Mouse (Mus musculus) kidney, postnatal 0 days (tissue): ENCODE measurements around the gene 4930426L09Rik. TPM values are rescaled to one million over a fixed set of nuclear protein-coding genes. Genes with fewer than 3 reads are reported as not detected.
A peak's percentile ranks its signal among the peaks of the same experiment; 100 is the strongest.

Experiments
- ATAC-seq: fragments of 200-750 bp; cut with Nextera tagmentation; replicated peaks from 2 replicates; pipeline ENCODE4 v1.8.0; 2017; ENCODE audit warnings: low read depth, moderate number of reproducible peaks, moderate TSS enrichment, moderate library complexity; ENCODE audit not compliant: low FRiP score
- DNase-seq: peaks from one replicate; pipeline ENCODE4 v3.0.0-alpha.2; 2016; ENCODE audit warnings: low spot score
- H3K27ac ChIP-seq: fragments of 300-500 bp; sonication (generic); 2 replicates; pipeline ENCODE4 v1.5.1; 2014; ENCODE audit warnings: mild to moderate bottlenecking
- H3K27me3 ChIP-seq: fragments of 300-500 bp; sonication (generic); 2 replicates; pipeline ENCODE4 v1.6.1; 2014; ENCODE audit warnings: low read length, mixed read lengths; ENCODE audit not compliant: insufficient read depth
- H3K36me3 ChIP-seq: fragments of 300-500 bp; sonication (generic); 2 replicates; pipeline ENCODE4 v1.6.1; 2014; ENCODE audit warnings: low read length, mixed read lengths; ENCODE audit not compliant: insufficient read depth
- H3K4me1 ChIP-seq: fragments of 300-500 bp; sonication (generic); replicated peaks from 2 replicates; pipeline ENCODE4 v1.6.1; 2014; ENCODE audit warnings: antibody characterized with exemption, low read length, mixed read lengths; ENCODE audit not compliant: insufficient read depth
- H3K4me2 ChIP-seq: fragments of 300-500 bp; sonication (generic); 2 replicates; pipeline ENCODE4 v1.6.1; 2014; ENCODE audit warnings: mild to moderate bottlenecking, low read length, moderate library complexity, mixed read lengths
- H3K4me3 ChIP-seq: fragments of 300-500 bp; sonication (generic); replicated peaks from 2 replicates; pipeline ENCODE4 v1.5.1; 2014; ENCODE audit warnings: low read depth, low read length
- H3K9ac ChIP-seq: fragments of 300-500 bp; sonication (generic); 2 replicates; pipeline ENCODE4 v1.6.1; 2014; ENCODE audit warnings: low read depth, low read length
- H3K9me3 ChIP-seq: fragments of 300-500 bp; sonication (generic); replicated peaks from 2 replicates; pipeline ENCODE4 v1.6.1; 2016; ENCODE audit warnings: low read length, inconsistent platforms, mixed read lengths
- CTCF ChIP-seq: IDR thresholded peaks from 2 replicates; pipeline ENCODE4 v1.5.1; 2016; ENCODE audit warnings: antibody characterized with exemption, low read depth, mild to moderate bottlenecking, moderate library complexity
- WGBS: fragments of 180-500 bp; shearing (Covaris S2); extraction: QIAGEN DNeasy Blood & Tissue Kit; methylation state at CpG from one replicate; pipeline ENCODE4 v1.1.7; 2014; 5-methylcytosine and 5-hydroxymethylcytosine counted together
- polyA plus RNA-seq: library from polyadenylated mRNA; unstranded; fragments of >200 nt; fragmentation: Nextera tagmentation; extraction: Ambion mirVana; gene quantifications from 2 replicates; pipeline ENCODE4 v1.2.1, GENCODE M21; 2015

4930426L09Rik gene
- polyA plus RNA-seq, 1 experiment from 2014 or later, result 0.43 TPM

GRCm38 (mm10) chr2:18959558-18959957, 38.6 kb upstream of the 4930426L09Rik start:
- Histone ChIP-seq H3K27me3 (no peaks in the 10 kb centered on the region), H3K9ac (no peak overlapping the region), H3K4me3 (no peak overlapping the region), H3K36me3 (no peaks in the 10 kb centered on the region), H3K27ac (no peak overlapping the region), H3K9me3 (no peaks in the 10 kb centered on the region), H3K4me1 (0 out of 2 replicates have a peak, but pooled peaks cover 14% of the 10 kb centered on the region), H3K4me2 (no peak overlapping the region)
- 89% methylated on average over 5 of the region's 5 CpGs for WGBS
- TF ChIP-seq CTCF, result no peak
- no peak for ATAC-seq
- no peak for DNase-seq

- ATAC-seq (no peak), DNase-seq (no peak)
- Histone ChIP-seq H3K9ac (no peak overlapping the region), H3K4me2 (no peak overlapping the region), H3K27me3 (no peaks in the 10 kb centered on the region), H3K9me3 (no peaks in the 10 kb centered on the region), H3K4me1 (0 out of 2 replicates have a peak, but pooled peaks cover 10% of the 10 kb centered on the region), H3K36me3 (no peaks in the 10 kb centered on the region), H3K4me3 (no peak overlapping the region), H3K27ac (no peak overlapping the region)
- WGBS, result 43% methylated on average over 7 of the region's 7 CpGs
- TF ChIP-seq CTCF, result no peak
These were observed 37.7 kb upstream of the 4930426L09Rik start for GRCm38 (mm10) chr2:18960376-18960973.

GRCm38 (mm10) chr2:18962502-18962901, 35.6 kb upstream of the 4930426L09Rik start:
- no peak for TF ChIP-seq CTCF
- no peak overlapping the region for H3K4me2 ChIP-seq
- ATAC-seq (no peak), DNase-seq (no peak)
- no peak overlapping the region for H3K4me3 ChIP-seq
- H3K36me3 ChIP-seq, result no peaks in the 10 kb centered on the region
- no peak overlapping the region for H3K27ac ChIP-seq
- 75% methylated on average over 3 of the region's 3 CpGs for WGBS
- H3K27me3 ChIP-seq, result no peaks in the 10 kb centered on the region
- no peaks in the 10 kb centered on the region for H3K9me3 ChIP-seq
- H3K9ac ChIP-seq, result no peak overlapping the region
- H3K4me1 ChIP-seq, result 0 out of 2 replicates have a peak, but pooled peaks cover 3% of the 10 kb centered on the region

GRCm38 (mm10) chr2:18963286-18964040, 34.7 kb upstream of the 4930426L09Rik start:
- DNase-seq (no peak), ATAC-seq (no peak)
- no peaks in the 10 kb centered on the region for H3K4me1 ChIP-seq
- H3K9me3 ChIP-seq, result no peaks in the 10 kb centered on the region
- no peak overlapping the region for H3K4me2 ChIP-seq
- no peak overlapping the region for H3K4me3 ChIP-seq
- no peak overlapping the region for H3K9ac ChIP-seq
- H3K27ac ChIP-seq, result no peak overlapping the region
- WGBS, result 78% methylated on average over 13 of the region's 13 CpGs
- no peak for TF ChIP-seq CTCF
- H3K36me3 ChIP-seq, result no peaks in the 10 kb centered on the region
- H3K27me3 ChIP-seq, result no peaks in the 10 kb centered on the region

DNA sequence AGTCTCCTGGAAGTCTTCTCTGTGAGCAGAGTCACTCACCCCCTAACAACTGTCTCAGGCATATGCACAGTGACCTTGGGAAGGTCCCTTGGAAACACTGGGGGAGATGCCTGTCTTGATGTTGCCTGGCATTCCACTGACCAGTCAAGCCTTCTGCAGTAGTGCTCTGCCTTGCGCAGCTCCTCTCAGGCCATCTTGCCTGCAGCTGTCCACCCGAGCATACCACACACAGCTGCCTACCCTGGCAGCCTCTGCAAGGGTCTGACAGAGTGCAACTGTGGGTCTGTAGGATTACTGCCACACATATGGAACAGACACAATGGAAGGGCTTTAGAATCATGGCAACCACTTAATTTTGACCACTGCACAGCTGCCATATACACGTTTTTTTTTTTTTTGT, 33.0 kb upstream of the 4930426L09Rik start:
- H3K4me3 ChIP-seq, result no peak overlapping the region
- no peak overlapping the region for H3K4me2 ChIP-seq
- ATAC-seq, result no peak
- no peak overlapping the region for H3K27ac ChIP-seq
- no peak overlapping the region for H3K9ac ChIP-seq
- no peaks in the 10 kb centered on the region for H3K36me3 ChIP-seq
- H3K4me1 ChIP-seq, result no peaks in the 10 kb centered on the region
- no peak for TF ChIP-seq CTCF
- WGBS, result 56% methylated on average over 3 of the region's 3 CpGs
- H3K9me3 ChIP-seq, result no peaks in the 10 kb centered on the region
- no peaks in the 10 kb centered on the region for H3K27me3 ChIP-seq
- peak; percentile 30 for DNase-seq

DNA sequence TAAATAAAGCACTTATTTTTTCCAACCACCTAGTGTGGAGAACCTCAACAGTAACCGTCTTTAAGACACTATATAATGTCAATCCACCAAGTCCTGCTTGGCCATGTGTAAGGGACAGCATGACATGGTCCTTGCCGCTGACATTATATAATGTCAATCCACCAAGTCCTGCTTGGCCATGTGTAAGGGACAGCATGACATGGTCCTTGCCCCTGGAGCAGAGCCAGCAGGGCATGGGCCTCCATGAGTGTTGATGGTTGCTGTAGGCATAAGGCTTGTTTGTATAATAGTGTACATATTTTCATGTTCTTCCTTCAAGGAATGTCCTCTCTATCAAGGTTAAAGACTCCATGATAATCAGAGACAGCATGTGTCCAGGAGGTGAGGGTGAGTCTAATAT, 32.2 kb upstream of the 4930426L09Rik start:
- Histone ChIP-seq H3K4me2 (no peak overlapping the region), H3K27me3 (no peaks in the 10 kb centered on the region), H3K36me3 (no peaks in the 10 kb centered on the region), H3K27ac (no peak overlapping the region), H3K9me3 (no peaks in the 10 kb centered on the region), H3K4me1 (no peaks in the 10 kb centered on the region), H3K9ac (no peak overlapping the region), H3K4me3 (no peak overlapping the region)
- WGBS, result 97% methylated on average over 2 of the region's 2 CpGs
- ATAC-seq, result no peak
- DNase-seq, result no peak
- TF ChIP-seq CTCF, result no peak
